Mouse (Mus musculus): ENCODE measurements at regions not wholly inside any gene's neighbourhood (a gene's known extent, or its start where the extent isn't known, plus 50 kb on each side); places are given as distances from the start of the nearest gene placed in this dataset.

GRCm38 (mm10) chr10:120666985-120667677, 190.9 kb upstream of the Hmga2 start:
- WGBS: 58% methylated on average over 12 of the region's 12 CpGs
- H3K36me3 ChIP-seq (ENCODE audit: insufficient read depth, low read length): no peaks in the 10 kb centered on the region
- no peak overlapping the region for H3K9ac ChIP-seq (ENCODE audit: low read depth, low read length)
- peak; percentile 81 for TF ChIP-seq CTCF (IDR thresholded peaks at IDR 0.05; ENCODE audit: low read depth)
- H3K4me3 ChIP-seq (replicated peaks; ENCODE audit: low read depth, low read length): no peak overlapping the region
- H3K27me3 ChIP-seq (ENCODE audit: insufficient read depth, low read length): no peaks in the 10 kb centered on the region
- no peak overlapping the region for H3K27ac ChIP-seq
- no peaks in the 10 kb centered on the region for H3K4me1 ChIP-seq (replicated peaks; ENCODE audit: insufficient read depth, low read length)
- peak; percentile 87 for DNase-seq (ENCODE audit: low spot score)
- peak; percentile 82 for ATAC-seq (replicated peaks; ENCODE audit: low FRiP score, low read depth)
- no peak overlapping the region for H3K4me2 ChIP-seq (ENCODE audit: low read length)
- H3K9me3 ChIP-seq (replicated peaks; ENCODE audit: low read length): no peaks in the 10 kb centered on the region

GRCm38 (mm10) chr10:120666202-120666860, 190.1 kb upstream of the Hmga2 start:
- no peak overlapping the region for H3K27ac ChIP-seq
- no peaks in the 10 kb centered on the region for H3K9me3 ChIP-seq (replicated peaks; ENCODE audit: low read length)
- ATAC-seq (replicated peaks; ENCODE audit: low FRiP score, low read depth) (no peak), DNase-seq (ENCODE audit: low spot score) (no peak)
- no peak for TF ChIP-seq CTCF (IDR thresholded peaks at IDR 0.05; ENCODE audit: low read depth)
- no peaks in the 10 kb centered on the region for H3K36me3 ChIP-seq (ENCODE audit: insufficient read depth, low read length)
- 74% methylated on average over 7 of the region's 7 CpGs for WGBS
- no peak overlapping the region for H3K4me3 ChIP-seq (replicated peaks; ENCODE audit: low read depth, low read length)
- no peaks in the 10 kb centered on the region for H3K27me3 ChIP-seq (ENCODE audit: insufficient read depth, low read length)
- no peak overlapping the region for H3K9ac ChIP-seq (ENCODE audit: low read depth, low read length)
- H3K4me2 ChIP-seq (ENCODE audit: low read length): no peak overlapping the region
- no peaks in the 10 kb centered on the region for H3K4me1 ChIP-seq (replicated peaks; ENCODE audit: insufficient read depth, low read length)

- no peak for TF ChIP-seq CTCF (IDR thresholded peaks at IDR 0.05; ENCODE audit: low read depth)
- H3K27me3 ChIP-seq (ENCODE audit: insufficient read depth, low read length): no peaks in the 10 kb centered on the region
- no peaks in the 10 kb centered on the region for H3K9me3 ChIP-seq (replicated peaks; ENCODE audit: low read length)
- H3K27ac ChIP-seq: no peak overlapping the region
- H3K4me2 ChIP-seq (ENCODE audit: low read length): no peak overlapping the region
- DNase-seq (ENCODE audit: low spot score) (no peak), ATAC-seq (replicated peaks; ENCODE audit: low FRiP score, low read depth) (no peak)
- 0 out of 2 replicates have a peak, but pooled peaks cover under 1% of the 10 kb centered on the region for H3K4me1 ChIP-seq (replicated peaks; ENCODE audit: insufficient read depth, low read length)
- H3K36me3 ChIP-seq (ENCODE audit: insufficient read depth, low read length): no peaks in the 10 kb centered on the region
- no peak overlapping the region for H3K9ac ChIP-seq (ENCODE audit: low read depth, low read length)
- no peak overlapping the region for H3K4me3 ChIP-seq (replicated peaks; ENCODE audit: low read depth, low read length)
- 57% methylated on average over 5 of the region's 5 CpGs for WGBS
Measured at GRCm38 (mm10) chr10:120665670-120666069, 189.4 kb upstream of the Hmga2 start.

- no peak overlapping the region for H3K4me3 ChIP-seq (replicated peaks; ENCODE audit: low read depth, low read length)
- no peak overlapping the region for H3K9ac ChIP-seq (ENCODE audit: low read depth, low read length)
- no peak overlapping the region for H3K27ac ChIP-seq
- DNase-seq (ENCODE audit: low spot score): no peak
- no peak for ATAC-seq (replicated peaks; ENCODE audit: low FRiP score, low read depth)
- H3K9me3 ChIP-seq (replicated peaks; ENCODE audit: low read length): no peaks in the 10 kb centered on the region
- H3K27me3 ChIP-seq (ENCODE audit: insufficient read depth, low read length): no peaks in the 10 kb centered on the region
- 0 out of 2 replicates have a peak, but pooled peaks cover 3% of the 10 kb centered on the region for H3K4me1 ChIP-seq (replicated peaks; ENCODE audit: insufficient read depth, low read length)
- no peak overlapping the region for H3K4me2 ChIP-seq (ENCODE audit: low read length)
- no peaks in the 10 kb centered on the region for H3K36me3 ChIP-seq (ENCODE audit: insufficient read depth, low read length)
- 86% methylated on average over 5 of the region's 5 CpGs for WGBS
- TF ChIP-seq CTCF (IDR thresholded peaks at IDR 0.05; ENCODE audit: low read depth): no peak
Measured at GRCm38 (mm10) chr10:120664419-120664818, 188.2 kb upstream of the Hmga2 start.

- no peak overlapping the region for H3K4me2 ChIP-seq (ENCODE audit: low read length)
- 31% methylated on average over 11 of the region's 11 CpGs for WGBS
Measured at GRCm38 (mm10) chr10:120663396-120663795, 187.1 kb upstream of the Hmga2 start.

GRCm38 (mm10) chr10:120660503-120660902, 184.2 kb upstream of the Hmga2 start:
- DNase-seq (ENCODE audit: low spot score): peak; percentile 81
- Histone ChIP-seq H3K9ac (ENCODE audit: low read depth, low read length) (no peak overlapping the region), H3K4me1 (replicated peaks; ENCODE audit: insufficient read depth, low read length) (0 out of 2 replicates have a peak, but pooled peaks cover 3% of the 10 kb centered on the region), H3K4me2 (ENCODE audit: low read length) (peak overlapping the region; percentile 6; the same call in 1 of the 2 replicates), H3K36me3 (ENCODE audit: insufficient read depth, low read length) (no peaks in the 10 kb centered on the region), H3K9me3 (replicated peaks; ENCODE audit: low read length) (no peaks in the 10 kb centered on the region), H3K4me3 (replicated peaks; ENCODE audit: low read depth, low read length) (no peak overlapping the region), H3K27ac (no peak overlapping the region), H3K27me3 (ENCODE audit: insufficient read depth, low read length) (no peaks in the 10 kb centered on the region)
- ATAC-seq (replicated peaks; ENCODE audit: low FRiP score, low read depth): peak; percentile 84
- no peak for TF ChIP-seq CTCF (IDR thresholded peaks at IDR 0.05; ENCODE audit: low read depth)
- 24% methylated on average over 6 of the region's 6 CpGs for WGBS

More at GRCm38 (mm10) chr10:120663396-120663795, 187.1 kb upstream of the Hmga2 start:
- 0 out of 2 replicates have a peak, but pooled peaks cover 3% of the 10 kb centered on the region for H3K4me1 ChIP-seq (replicated peaks; ENCODE audit: insufficient read depth, low read length)
- no peaks in the 10 kb centered on the region for H3K9me3 ChIP-seq (replicated peaks; ENCODE audit: low read length)
- H3K9ac ChIP-seq (ENCODE audit: low read depth, low read length): no peak overlapping the region
- DNase-seq (ENCODE audit: low spot score): no peak
- H3K27me3 ChIP-seq (ENCODE audit: insufficient read depth, low read length): no peaks in the 10 kb centered on the region
- H3K36me3 ChIP-seq (ENCODE audit: insufficient read depth, low read length): no peaks in the 10 kb centered on the region
- no peak for TF ChIP-seq CTCF (IDR thresholded peaks at IDR 0.05; ENCODE audit: low read depth)
- H3K27ac ChIP-seq: no peak overlapping the region
- ATAC-seq (replicated peaks; ENCODE audit: low FRiP score, low read depth): no peak
- H3K4me3 ChIP-seq (replicated peaks; ENCODE audit: low read depth, low read length): no peak overlapping the region
